Mouse (Mus musculus): ENCODE data around the gene Gstp1.

- TF ChIP-seq POLR2A (IDR thresholded peaks at IDR 0.05; ENCODE audit: insufficient read depth, low read length) (no peak), CTCF (IDR thresholded peaks at IDR 0.05; ENCODE audit: low read depth, low read length) (no peak), EP300 (IDR thresholded peaks at IDR 0.05; ENCODE audit: insufficient read depth, low read depth, low read length) (no peak)
These were observed 34.7 kb downstream of the Gstp1 start, which contains the start of gene Doc2g for GRCm38 (mm10) chr19:4003112-4003511.

Data from ES-Bruce4 (cell line).